Mouse (Mus musculus): ENCODE data around the gene Vash1.

GRCm38 (mm10) chr12:86682178-86682577 is 3.7 kb downstream of the Vash1 start:
- no peak for TF ChIP-seq CTCF (IDR thresholded peaks at IDR 0.05; ENCODE audit: insufficient read depth, low read depth, low read length)
- TF ChIP-seq POLR2A (IDR thresholded peaks at IDR 0.05; ENCODE audit: insufficient read depth, low read depth, low read length) = no peak

All from olfactory bulb, adult 2 months (tissue).